Mouse (Mus musculus) testis, adult 2 months (tissue): ENCODE results near the gene Chrm4.

Experiments
- CTCF ChIP-seq: fragments of 200-500 bp; IDR thresholded peaks from 2 replicates; pipeline ENCODE4 v1.5.1; 2012; ENCODE audit warnings: low read depth, mild to moderate bottlenecking, inconsistent platforms, low read length, moderate library complexity; ENCODE audit not compliant: control insufficient read depth, insufficient read depth, insufficient replicate concordance
- POLR2A ChIP-seq: fragments of 200-500 bp; IDR thresholded peaks from 2 replicates; pipeline ENCODE4 v1.6.1; 2012; ENCODE audit warnings: low read depth, mild to moderate bottlenecking, inconsistent platforms, low read length, moderate library complexity; ENCODE audit not compliant: control insufficient read depth

DNA sequence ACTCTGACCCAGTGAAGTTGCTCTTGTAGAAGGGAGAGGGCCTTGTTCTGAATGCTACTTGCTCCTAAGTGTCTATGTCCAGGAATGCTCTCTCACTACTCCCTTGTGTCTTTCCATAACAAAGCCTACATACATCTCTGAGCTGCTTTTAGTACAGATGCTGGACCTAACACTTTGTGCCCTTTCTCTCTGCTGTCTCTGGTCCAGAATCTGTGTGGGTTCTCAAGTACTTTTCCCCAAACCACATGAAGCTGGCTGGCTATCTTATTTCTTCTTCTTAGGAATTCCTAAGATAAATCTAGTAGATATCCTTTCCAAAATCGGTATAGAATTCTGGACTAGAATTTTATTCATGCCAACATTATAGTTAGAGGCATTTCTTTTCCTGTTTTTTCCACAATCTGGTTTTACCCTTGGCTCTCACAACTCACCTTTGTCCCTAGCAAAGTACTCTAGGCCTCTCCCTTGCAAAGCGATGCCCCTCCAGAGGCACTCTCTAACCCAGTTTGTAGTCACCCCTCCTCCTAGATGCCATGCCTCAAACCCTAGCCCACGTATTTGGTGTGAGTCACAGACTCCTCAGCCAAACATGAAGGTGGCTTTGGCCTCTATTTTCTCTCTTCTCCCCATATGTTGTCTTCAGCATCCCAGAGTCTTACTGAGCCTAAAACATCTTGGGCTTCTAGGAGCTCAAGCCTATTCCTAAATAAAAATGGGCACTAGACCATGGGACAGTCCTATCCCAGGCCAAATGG lies 23.7 kb upstream of the Chrm4 start:
- TF ChIP-seq POLR2A (no peak), CTCF (no peak)
